Mouse (Mus musculus): ENCODE results near the gene 1500009C09Rik. TPM values are rescaled to one million over a fixed set of nuclear protein-coding genes. Genes with fewer than 3 reads are reported as not detected.

The 1500009C09Rik gene
- polyA plus RNA-seq, 1 experiment from 2014 or later: 17.0 TPM

- Histone ChIP-seq H3K9ac (replicated peaks; ENCODE audit: low read depth, low read length) (no peak overlapping the region), H3K4me3 (replicated peaks; ENCODE audit: low read length) (no peak overlapping the region), H3K27me3 (replicated peaks; ENCODE audit: control insufficient read depth, insufficient read depth, low read length) (no peaks in the 10 kb centered on the region), H3K27ac (ENCODE audit: low read length) (no peak overlapping the region), H3K9me3 (ENCODE audit: control insufficient read depth, low read length) (no peaks in the 10 kb centered on the region), H3K36me3 (ENCODE audit: control insufficient read depth, insufficient read depth) (peaks cover 48% of the 10 kb centered on the region), H3K4me1 (replicated peaks; ENCODE audit: control insufficient read depth, insufficient read depth, low read length) (peaks cover 16% of the 10 kb centered on the region), H3K4me2 (ENCODE audit: low read length) (no peak overlapping the region)
- 95% methylated on average over 7 of the region's 7 CpGs for WGBS
- ATAC-seq: no peak
Observed at GRCm38 (mm10) chr15:82290252-82290651, 38.1 kb downstream of the 1500009C09Rik start.

DNA sequence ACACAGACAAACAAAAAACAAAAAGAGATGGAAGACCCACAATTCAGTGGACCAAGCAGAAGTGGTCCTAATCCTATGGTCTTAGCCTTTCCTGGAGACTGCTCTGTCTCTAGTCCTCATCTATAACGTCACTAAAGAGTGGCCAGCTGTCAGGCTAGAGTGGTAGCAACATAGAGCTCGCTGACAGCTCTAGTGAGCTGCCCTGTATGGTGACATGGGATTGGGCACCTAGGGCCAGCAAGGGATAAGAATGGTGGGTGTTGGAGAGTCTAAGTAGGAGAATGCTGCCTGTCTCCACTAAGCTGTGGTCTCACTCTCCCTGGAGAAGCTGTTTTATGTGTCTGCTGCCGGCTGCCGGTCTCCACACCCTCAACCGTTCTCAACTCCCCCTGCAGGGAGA, 40.7 kb downstream of the 1500009C09Rik start:
- ATAC-seq: peak; percentile 19
- H3K4me2 ChIP-seq (ENCODE audit: low read length): no peak overlapping the region
- no peak overlapping the region for H3K4me3 ChIP-seq (replicated peaks; ENCODE audit: low read length)
- H3K9ac ChIP-seq (replicated peaks; ENCODE audit: low read depth, low read length): no peak overlapping the region
- H3K27ac ChIP-seq (ENCODE audit: low read length): peak overlapping the region; percentile 8; the same call in 1 of the 2 replicates
- H3K27me3 ChIP-seq (replicated peaks; ENCODE audit: control insufficient read depth, insufficient read depth, low read length): no peaks in the 10 kb centered on the region
- WGBS: 20% methylated on average over 5 of the region's 5 CpGs
- H3K36me3 ChIP-seq (ENCODE audit: control insufficient read depth, insufficient read depth): peaks cover 35% of the 10 kb centered on the region
- H3K9me3 ChIP-seq (ENCODE audit: control insufficient read depth, low read length): no peaks in the 10 kb centered on the region
- H3K4me1 ChIP-seq (replicated peaks; ENCODE audit: control insufficient read depth, insufficient read depth, low read length): peaks cover 16% of the 10 kb centered on the region

DNA sequence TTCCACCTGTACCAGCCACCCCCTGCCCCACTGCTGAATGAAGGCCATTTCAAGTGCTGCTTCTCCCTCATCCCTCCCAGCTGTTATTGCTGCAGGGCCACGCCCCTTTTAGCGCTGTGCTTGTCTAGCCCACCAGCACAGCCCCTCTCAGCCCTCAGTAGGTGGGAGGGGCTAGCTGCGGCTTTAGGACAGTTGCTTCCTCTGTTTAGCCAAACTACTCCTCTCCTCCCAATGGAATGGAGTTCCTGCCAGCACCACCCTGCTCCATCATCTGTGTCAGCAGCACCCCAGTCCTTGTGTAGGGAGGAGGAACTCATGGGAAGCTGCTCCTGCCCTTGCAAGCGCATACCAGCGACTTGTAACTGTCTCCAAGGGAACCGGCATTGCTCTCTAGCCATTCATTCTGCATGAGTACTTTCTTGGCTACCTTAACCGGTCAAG, 41.1 kb downstream of the 1500009C09Rik start:
- no peak overlapping the region for H3K9ac ChIP-seq (replicated peaks; ENCODE audit: low read depth, low read length)
- WGBS: 5% methylated on average over 7 of the region's 7 CpGs
- peaks cover 16% of the 10 kb centered on the region for H3K4me1 ChIP-seq (replicated peaks; ENCODE audit: control insufficient read depth, insufficient read depth, low read length)
- H3K27me3 ChIP-seq (replicated peaks; ENCODE audit: control insufficient read depth, insufficient read depth, low read length): no peaks in the 10 kb centered on the region
- peak; percentile 64 for ATAC-seq
- no peak overlapping the region for H3K4me2 ChIP-seq (ENCODE audit: low read length)
- H3K9me3 ChIP-seq (ENCODE audit: control insufficient read depth, low read length): no peaks in the 10 kb centered on the region
- peaks cover 31% of the 10 kb centered on the region for H3K36me3 ChIP-seq (ENCODE audit: control insufficient read depth, insufficient read depth)
- peak overlapping the region; percentile 8; the same call in 1 of the 2 replicates for H3K27ac ChIP-seq (ENCODE audit: low read length)
- no peak overlapping the region for H3K4me3 ChIP-seq (replicated peaks; ENCODE audit: low read length)

DNA sequence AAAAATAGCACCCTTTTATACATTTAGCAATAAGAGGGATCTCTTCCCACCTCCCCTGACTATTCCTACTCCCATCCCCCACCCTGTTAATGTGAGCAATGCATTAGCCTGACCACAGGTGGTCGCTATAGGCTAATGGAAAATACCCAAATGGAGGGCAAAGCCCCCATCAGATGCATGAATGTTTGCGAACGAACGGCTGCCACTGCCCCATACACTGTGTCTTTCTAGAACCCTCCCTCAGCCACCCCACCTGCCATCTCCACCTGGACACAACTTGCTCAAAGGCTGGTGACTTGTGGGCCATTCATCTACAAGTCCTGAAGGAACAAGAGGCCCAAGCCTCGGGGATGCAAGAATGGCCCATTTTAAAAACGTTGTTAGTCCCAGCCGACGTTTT, 41.9 kb downstream of the 1500009C09Rik start:
- Histone ChIP-seq H3K9me3 (ENCODE audit: control insufficient read depth, low read length) (no peaks in the 10 kb centered on the region), H3K4me3 (replicated peaks; ENCODE audit: low read length) (no peak overlapping the region), H3K4me1 (replicated peaks; ENCODE audit: control insufficient read depth, insufficient read depth, low read length) (peaks cover 16% of the 10 kb centered on the region), H3K27me3 (replicated peaks; ENCODE audit: control insufficient read depth, insufficient read depth, low read length) (no peaks in the 10 kb centered on the region), H3K9ac (replicated peaks; ENCODE audit: low read depth, low read length) (no peak overlapping the region), H3K4me2 (ENCODE audit: low read length) (no peak overlapping the region), H3K27ac (ENCODE audit: low read length) (peak overlapping the region; percentile 34), H3K36me3 (ENCODE audit: control insufficient read depth, insufficient read depth) (peaks cover 24% of the 10 kb centered on the region)
- ATAC-seq: peak; percentile 26
- WGBS: 27% methylated on average over 8 of the region's 8 CpGs

DNA sequence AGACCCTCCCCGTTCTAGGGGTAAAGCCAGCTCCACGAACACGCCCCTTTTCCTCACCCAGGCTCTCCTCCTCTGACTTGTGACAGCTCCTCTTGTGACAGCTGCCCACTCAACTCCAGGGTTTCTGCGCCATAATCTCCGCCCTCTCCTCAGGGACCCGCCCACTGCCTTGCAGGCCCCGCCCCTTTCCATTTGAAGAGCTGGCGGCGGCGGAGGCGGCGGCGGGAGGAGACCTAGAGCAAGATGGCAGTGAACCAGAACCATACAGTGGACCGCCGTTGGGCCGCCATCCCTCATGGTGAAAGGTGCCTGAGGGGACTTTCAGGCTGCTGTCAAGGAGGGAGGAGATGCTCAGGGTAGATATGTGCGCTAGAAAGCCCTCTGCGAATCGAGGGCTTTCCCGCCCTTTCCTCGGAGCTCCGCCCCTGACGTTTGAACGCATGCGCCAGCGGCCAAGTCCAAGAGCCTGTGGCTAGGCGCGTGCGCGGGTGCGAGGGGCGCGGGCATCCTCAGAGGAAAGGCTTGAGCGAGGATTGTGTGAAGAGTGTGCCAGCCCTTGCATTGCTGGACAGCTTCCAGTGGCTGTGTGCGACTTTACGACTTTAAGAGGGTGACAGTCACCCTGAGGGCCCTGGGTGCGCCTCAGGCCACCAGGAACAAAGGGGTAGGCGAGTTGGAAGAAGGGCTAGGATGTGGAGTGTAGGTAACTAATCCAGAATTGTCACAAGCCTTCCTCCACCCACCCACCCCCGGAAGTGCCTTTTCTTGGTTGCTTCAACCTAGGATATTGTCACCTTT, 46.8 kb downstream of the 1500009C09Rik start, which contains the start of gene Wbp2nl:
Gene Wbp2nl, plus strand, starts transcription at position 191 of the 798 bp plus-strand sequence.
- 62% methylated on average over 39 of the region's 39 CpGs for WGBS
- Histone ChIP-seq H3K4me3 (replicated peaks; ENCODE audit: low read length) (no peak within 1 kb of the TSS), H3K36me3 (ENCODE audit: control insufficient read depth, insufficient read depth) (no peaks in the 10 kb centered on the region), H3K4me2 (ENCODE audit: low read length) (no peak within 1 kb of the TSS), H3K27me3 (replicated peaks; ENCODE audit: control insufficient read depth, insufficient read depth, low read length) (no peaks in the 10 kb centered on the region), H3K9me3 (ENCODE audit: control insufficient read depth, low read length) (no peaks in the 10 kb centered on the region), H3K4me1 (replicated peaks; ENCODE audit: control insufficient read depth, insufficient read depth, low read length) (peaks cover 6% of the 10 kb centered on the region), H3K9ac (replicated peaks; ENCODE audit: low read depth, low read length) (no peak within 1 kb of the TSS), H3K27ac (ENCODE audit: low read length) (no peak within 1 kb of the TSS)
- no peak for ATAC-seq

DNA sequence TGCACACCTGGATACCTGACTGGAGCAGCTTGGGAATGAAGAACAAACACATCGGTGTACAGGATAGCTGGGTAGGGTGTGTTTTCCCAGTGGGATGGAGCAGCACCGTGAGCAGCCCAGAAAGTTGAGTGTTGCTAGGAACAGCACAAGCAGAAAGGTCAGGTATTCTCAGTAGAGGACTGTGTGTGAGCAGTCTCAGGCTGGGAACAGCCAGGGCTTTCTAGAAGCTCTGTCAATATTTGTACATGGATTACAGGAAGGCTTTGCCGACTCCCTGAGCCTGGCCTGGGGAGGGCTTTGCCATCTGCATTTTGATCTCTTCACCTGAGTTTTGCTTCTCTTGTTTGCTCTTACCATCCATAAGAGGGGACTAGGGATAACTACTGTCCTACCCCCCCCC, 54.9 kb downstream of the 1500009C09Rik start:
- WGBS: 79% methylated on average over 3 of the region's 3 CpGs
- H3K27ac ChIP-seq (ENCODE audit: low read length): no peak overlapping the region

GRCm38 (mm10) chr15:82308416-82308815, 56.2 kb downstream of the 1500009C09Rik start:
- H3K4me1 ChIP-seq (replicated peaks; ENCODE audit: control insufficient read depth, insufficient read depth, low read length): no peaks in the 10 kb centered on the region
- H3K27ac ChIP-seq (ENCODE audit: low read length): no peak overlapping the region
- no peak overlapping the region for H3K4me2 ChIP-seq (ENCODE audit: low read length)
- H3K27me3 ChIP-seq (replicated peaks; ENCODE audit: control insufficient read depth, insufficient read depth, low read length): no peaks in the 10 kb centered on the region
- no peak for ATAC-seq
- no peaks in the 10 kb centered on the region for H3K9me3 ChIP-seq (ENCODE audit: control insufficient read depth, low read length)
- no peaks in the 10 kb centered on the region for H3K36me3 ChIP-seq (ENCODE audit: control insufficient read depth, insufficient read depth)
- no peak overlapping the region for H3K4me3 ChIP-seq (replicated peaks; ENCODE audit: low read length)
- no peak overlapping the region for H3K9ac ChIP-seq (replicated peaks; ENCODE audit: low read depth, low read length)
- WGBS: 85% methylated on average over 3 of the region's 3 CpGs

More for the DNA sequence above, 54.9 kb downstream of the 1500009C09Rik start:
- no peak overlapping the region for H3K4me2 ChIP-seq (ENCODE audit: low read length)
- H3K9ac ChIP-seq (replicated peaks; ENCODE audit: low read depth, low read length): no peak overlapping the region
- no peak overlapping the region for H3K4me3 ChIP-seq (replicated peaks; ENCODE audit: low read length)
- ATAC-seq: no peak
- no peaks in the 10 kb centered on the region for H3K9me3 ChIP-seq (ENCODE audit: control insufficient read depth, low read length)
- H3K4me1 ChIP-seq (replicated peaks; ENCODE audit: control insufficient read depth, insufficient read depth, low read length): no peaks in the 10 kb centered on the region
- H3K27me3 ChIP-seq (replicated peaks; ENCODE audit: control insufficient read depth, insufficient read depth, low read length): no peaks in the 10 kb centered on the region
- no peaks in the 10 kb centered on the region for H3K36me3 ChIP-seq (ENCODE audit: control insufficient read depth, insufficient read depth)

Other genes with a start within 250 kb of the 1500009C09Rik start
- gene Desi1, start 218.5 kb upstream of the 1500009C09Rik start, polyA plus RNA-seq (2015; fragmentation: Nextera tagmentation; extraction: Ambion mirVana): 45.4 and 47.4 TPM in 2 replicates
- 284 and 285 TPM in 2 replicates for gene Snu13, start 204.8 kb upstream of the 1500009C09Rik start, polyA plus RNA-seq (2015; fragmentation: Nextera tagmentation; extraction: Ambion mirVana)
- gene 4930407I10Rik, start 193.2 kb upstream of the 1500009C09Rik start, polyA plus RNA-seq (2015; fragmentation: Nextera tagmentation; extraction: Ambion mirVana): not detected in 2 replicates
- not detected in 2 replicates for gene Mei1, start 182.4 kb upstream of the 1500009C09Rik start, polyA plus RNA-seq (2015; fragmentation: Nextera tagmentation; extraction: Ambion mirVana)
- gene Ccdc134, start 124.5 kb upstream of the 1500009C09Rik start, polyA plus RNA-seq (2015; fragmentation: Nextera tagmentation; extraction: Ambion mirVana): 16.2 and 16.3 TPM in 2 replicates
- 229 and 232 TPM in 2 replicates for gene Srebf2, start 105.2 kb upstream of the 1500009C09Rik start, polyA plus RNA-seq (2015; fragmentation: Nextera tagmentation; extraction: Ambion mirVana)
- gene Shisa8, start 39.6 kb upstream of the 1500009C09Rik start, polyA plus RNA-seq (2015; fragmentation: Nextera tagmentation; extraction: Ambion mirVana): 0.66 and 0.70 TPM in 2 replicates
- gene Tnfrsf13c, start 28.0 kb upstream of the 1500009C09Rik start, polyA plus RNA-seq (2015; fragmentation: Nextera tagmentation; extraction: Ambion mirVana): 0.10 and 0.25 TPM in 2 replicates
- 29.8 and 34.6 TPM in 2 replicates for gene Cenpm, start 7.6 kb upstream of the 1500009C09Rik start, polyA plus RNA-seq (2015; fragmentation: Nextera tagmentation; extraction: Ambion mirVana)
- 427 TPM in 2 replicates for gene Sept3, start 22.5 kb downstream of the 1500009C09Rik start, polyA plus RNA-seq (2015; fragmentation: Nextera tagmentation; extraction: Ambion mirVana)
- gene Wbp2nl, start 46.6 kb downstream of the 1500009C09Rik start, polyA plus RNA-seq (2015; fragmentation: Nextera tagmentation; extraction: Ambion mirVana): 0.15 TPM in 1 of 2 replicates, not detected in the other
- 23.4 and 26.1 TPM in 2 replicates for gene Naga, start 86.5 kb downstream of the 1500009C09Rik start, polyA plus RNA-seq (2015; fragmentation: Nextera tagmentation; extraction: Ambion mirVana)
- gene Pheta2, start 86.5 kb downstream of the 1500009C09Rik start, polyA plus RNA-seq (2015; fragmentation: Nextera tagmentation; extraction: Ambion mirVana): 2.0 TPM in 2 replicates
- gene Smdt1, start 86.6 kb downstream of the 1500009C09Rik start, polyA plus RNA-seq (2015; fragmentation: Nextera tagmentation; extraction: Ambion mirVana): 269 and 282 TPM in 2 replicates
- 277 and 297 TPM in 2 replicates for gene Ndufa6, start 101.9 kb downstream of the 1500009C09Rik start, polyA plus RNA-seq (2015; fragmentation: Nextera tagmentation; extraction: Ambion mirVana)
- 1.1 and 1.4 TPM in 2 replicates for gene Cyp2d22, start 127.9 kb downstream of the 1500009C09Rik start, polyA plus RNA-seq (2015; fragmentation: Nextera tagmentation; extraction: Ambion mirVana)
- not detected in 2 replicates for gene Cyp2d11, start 141.6 kb downstream of the 1500009C09Rik start, polyA plus RNA-seq (2015; fragmentation: Nextera tagmentation; extraction: Ambion mirVana)
- gene Cyp2d10, start 154.8 kb downstream of the 1500009C09Rik start, polyA plus RNA-seq (2015; fragmentation: Nextera tagmentation; extraction: Ambion mirVana): not detected in 2 replicates
- not detected in 2 replicates for gene Cyp2d9, start 181.0 kb downstream of the 1500009C09Rik start, polyA plus RNA-seq (2015; fragmentation: Nextera tagmentation; extraction: Ambion mirVana)

All from forebrain, embryonic 16.5 days (tissue).